Comparison of ENCODE assay signal across 10 mouse cellular contexts in genomic region chr7:118111128-118111527, GRCm38 (mm10). TPM values are rescaled to one million over a fixed set of nuclear protein-coding genes. Genes with fewer than 3 reads are reported as not detected.
DNase-seq lines count a peak whose midpoint lies in the region; ATAC-seq and TF ChIP-seq lines count a peak whose summit lies in the region.
"Had no signal": no experiment of that assay in that cellular context is flagged by ENCODE, and none has a peak within 500 bp of the region (broad histone marks: within the 10 kb centered on the region; RNA-seq: fewer than 3 reads in every experiment).

No protein-coding gene starts in this region.

- TF ChIP-seq CTCF in kidney, postnatal 0 days (IDR thresholded peaks at IDR 0.05; ENCODE audit: low read depth), result no peak
- TF ChIP-seq CTCF in kidney, adult 2 months (conservative IDR thresholded peaks at IDR 0.05; ENCODE audit: insufficient read depth, insufficient read length, low read depth, low read length), result no peak
- no peak for TF ChIP-seq CTCF in embryonic fibroblast, embryonic 13.5 days (IDR thresholded peaks at IDR 0.05; ENCODE audit: borderline replicate concordance, insufficient read depth, low read length)

- H3K27me3 ChIP-seq in kidney, postnatal 0 days (ENCODE audit: insufficient read depth, low read length), result no peaks in the 10 kb centered on the region
- H3K27me3 ChIP-seq in kidney, adult 2 months (replicated peaks; ENCODE audit: control insufficient read depth, insufficient read depth, low read length), result no peaks in the 10 kb centered on the region
- H3K27me3 ChIP-seq in limb, embryonic 12.5 days, result no peaks in the 10 kb centered on the region
- no peaks in the 10 kb centered on the region for H3K27me3 ChIP-seq in neural tube, embryonic 14.5 days (ENCODE audit: control insufficient read depth, insufficient read depth, low read length)

- no peak overlapping the region for H3K27ac ChIP-seq in kidney, postnatal 0 days
- H3K27ac ChIP-seq in kidney, adult 2 months (ENCODE audit: insufficient read depth, low read depth, low read length), result no peak overlapping the region
- no peak overlapping the region for H3K27ac ChIP-seq in embryonic fibroblast, embryonic 13.5 days (ENCODE audit: insufficient read depth, low read length)
- H3K27ac ChIP-seq in limb, embryonic 12.5 days, result no peak overlapping the region
- no peak overlapping the region for H3K27ac ChIP-seq in neural tube, embryonic 14.5 days (ENCODE audit: low read depth, low read length)

- no peaks in the 10 kb centered on the region for H3K9me3 ChIP-seq in kidney, postnatal 0 days (replicated peaks; ENCODE audit: low read length)
- H3K9me3 ChIP-seq in limb, embryonic 12.5 days, result no peaks in the 10 kb centered on the region
- no peaks in the 10 kb centered on the region for H3K9me3 ChIP-seq in neural tube, embryonic 14.5 days (ENCODE audit: control insufficient read depth, low read length)

- peaks cover 14% of the 10 kb centered on the region for H3K4me1 ChIP-seq in kidney, postnatal 0 days (replicated peaks; ENCODE audit: insufficient read depth, low read length)
- H3K4me1 ChIP-seq in kidney, adult 2 months (ENCODE audit: control insufficient read depth, insufficient read depth, low read length), result peaks cover 5% of the 10 kb centered on the region; the same call in 1 of the 2 replicates
- H3K4me1 ChIP-seq in embryonic fibroblast, embryonic 13.5 days (ENCODE audit: control insufficient read depth, insufficient read depth, low read length), result peaks cover 17% of the 10 kb centered on the region
- H3K4me1 ChIP-seq in limb, embryonic 12.5 days (replicated peaks), result peaks cover 33% of the 10 kb centered on the region
- H3K4me1 ChIP-seq in neural tube, embryonic 14.5 days (ENCODE audit: control insufficient read depth, insufficient read depth, low read length), result peaks cover 33% of the 10 kb centered on the region

- ATAC-seq in kidney, postnatal 0 days (replicated peaks; ENCODE audit: low FRiP score, low read depth), result no peak
- no peak for ATAC-seq in limb, embryonic 12.5 days (ENCODE audit: insufficient number of reproducible peaks, insufficient read depth, low FRiP score, low TSS enrichment, low read depth)
- ATAC-seq in neural tube, embryonic 14.5 days (ENCODE audit: low read depth), result no peak

- no peak overlapping the region for H3K4me3 ChIP-seq in kidney, postnatal 0 days (replicated peaks; ENCODE audit: low read depth, low read length)
- no peak overlapping the region for H3K4me3 ChIP-seq in kidney, adult 2 months (ENCODE audit: insufficient read depth, low read depth, low read length)
- H3K4me3 ChIP-seq in embryonic fibroblast, embryonic 13.5 days (ENCODE audit: insufficient read depth, low read length), result peak overlapping the region; percentile 98
- H3K4me3 ChIP-seq in limb, embryonic 12.5 days (replicated peaks), result no peak overlapping the region; the same call in 1 of the 2 replicates
- no peak overlapping the region for H3K4me3 ChIP-seq in neural tube, embryonic 14.5 days (ENCODE audit: low read depth, low read length)

- TF ChIP-seq POLR2A in kidney, adult 2 months (IDR thresholded peaks at IDR 0.05; ENCODE audit: low read depth, low read length), result no peak
- TF ChIP-seq POLR2A in embryonic fibroblast, embryonic 13.5 days (IDR thresholded peaks at IDR 0.05; ENCODE audit: low read depth, low read length), result no peak

- H3K4me2 ChIP-seq in kidney, postnatal 0 days (ENCODE audit: low read length), result 0 out of 2 replicates have a peak overlapping the region, but pooled peaks have one; percentile 23
- peak overlapping the region; percentile 64 for H3K4me2 ChIP-seq in limb, embryonic 12.5 days
- peak overlapping the region; percentile 23; the same call in 1 of the 2 replicates for H3K4me2 ChIP-seq in neural tube, embryonic 14.5 days (ENCODE audit: low read depth, low read length)

- peaks cover 70% of the 10 kb centered on the region for H3K36me3 ChIP-seq in kidney, postnatal 0 days (ENCODE audit: insufficient read depth, low read length)
- peaks cover 5% of the 10 kb centered on the region for H3K36me3 ChIP-seq in kidney, adult 2 months (ENCODE audit: control insufficient read depth, insufficient read depth, low read length)
- peaks cover 87% of the 10 kb centered on the region for H3K36me3 ChIP-seq in limb, embryonic 12.5 days
- peaks cover 65% of the 10 kb centered on the region for H3K36me3 ChIP-seq in neural tube, embryonic 14.5 days (ENCODE audit: control insufficient read depth, insufficient read depth, low read length)

- 62% methylated on average over 3 of the region's 3 CpGs for WGBS in kidney, postnatal 0 days
- WGBS in kidney, adult 2 months, result 48% methylated on average over 3 of the region's 3 CpGs
- 87% methylated on average over 3 of the region's 3 CpGs for WGBS in limb, embryonic 12.5 days
- 90% methylated on average over 3 of the region's 3 CpGs for WGBS in neural tube, embryonic 14.5 days

- no peak for DNase-seq in kidney, postnatal 0 days (ENCODE audit: low spot score)
- no peak for DNase-seq in kidney, adult 2 months
- no peak for DNase-seq in retina, postnatal 1 day
- no peak for DNase-seq in kidney, postnatal 25 days
- DNase-seq in layer of hippocampus, adult 18-20 months (ENCODE audit: low spot score in 2 of 2), result no peak
- DNase-seq: gastrocnemius, postnatal 14 days; right cerebral cortex, adult 18-20 months had no signal

- H3K9ac ChIP-seq in kidney, postnatal 0 days (ENCODE audit: low read depth, low read length), result peak overlapping the region; percentile 32; the same call in 1 of the 2 replicates
- H3K9ac ChIP-seq in limb, embryonic 12.5 days (replicated peaks), result no peak overlapping the region
- H3K9ac ChIP-seq in neural tube, embryonic 14.5 days (replicated peaks; ENCODE audit: low read depth, low read length), result no peak overlapping the region

RNA-seq across cellular contexts. Expression of gene Rps15a, which starts 4.9 kb away (rescaled TPM):
- polyA plus RNA-seq in kidney, postnatal 0 days (2015; fragmentation: Nextera tagmentation; extraction: Ambion mirVana), result 837 and 1,074 TPM in 2 replicates
- 1,038 and 1,225 TPM in 2 replicates for polyA plus RNA-seq in kidney, adult 2 months (2012; rRNA removed)
- 1,481 and 1,872 TPM in 2 replicates for polyA plus RNA-seq in embryonic fibroblast, embryonic 13.5 days (2011; ENCODE audit: insufficient read length, low read depth, missing spikeins)
- 724 and 793 TPM in 2 replicates for polyA plus RNA-seq in limb, embryonic 12.5 days (2016; fragmentation: Nextera tagmentation; extraction: Ambion mirVana)
- polyA plus RNA-seq in neural tube, embryonic 14.5 days (2014; fragmentation: Nextera tagmentation; extraction: Ambion mirVana), result 414 and 418 TPM in 2 replicates
- total RNA-seq in layer of hippocampus, adult 18-20 months (2021), result 100 to 1,000 TPM; 397 to 411 TPM

RNA-seq across cellular contexts. Expression of gene Arl6ip1, which starts 18.3 kb away (rescaled TPM):
- polyA plus RNA-seq in kidney, postnatal 0 days (2015; fragmentation: Nextera tagmentation; extraction: Ambion mirVana), result 534 and 547 TPM in 2 replicates
- 234 and 344 TPM in 2 replicates for polyA plus RNA-seq in kidney, adult 2 months (2012; rRNA removed)
- polyA plus RNA-seq in embryonic fibroblast, embryonic 13.5 days (2011; ENCODE audit: insufficient read length, low read depth, missing spikeins), result 132 and 159 TPM in 2 replicates
- 420 and 476 TPM in 2 replicates for polyA plus RNA-seq in limb, embryonic 12.5 days (2016; fragmentation: Nextera tagmentation; extraction: Ambion mirVana)
- 316 and 357 TPM in 2 replicates for polyA plus RNA-seq in neural tube, embryonic 14.5 days (2014; fragmentation: Nextera tagmentation; extraction: Ambion mirVana)
- total RNA-seq in layer of hippocampus, adult 18-20 months (2021), result 100 to 1,000 TPM; 277 to 287 TPM
